Mouse (Mus musculus): ENCODE measurements at regions not wholly inside any gene's neighbourhood (a gene's known extent, or its start where the extent isn't known, plus 50 kb on each side); places are given as distances from the start of the nearest gene placed in this dataset.
A peak's percentile ranks its signal among the peaks of the same experiment; 100 is the strongest.

- no peak for DNase-seq (ENCODE audit: low spot score in 2 of 2)
Observed at GRCm38 (mm10) chr14:94860191-94860590, 969.7 kb upstream of the Pcdh9 start.

DNA sequence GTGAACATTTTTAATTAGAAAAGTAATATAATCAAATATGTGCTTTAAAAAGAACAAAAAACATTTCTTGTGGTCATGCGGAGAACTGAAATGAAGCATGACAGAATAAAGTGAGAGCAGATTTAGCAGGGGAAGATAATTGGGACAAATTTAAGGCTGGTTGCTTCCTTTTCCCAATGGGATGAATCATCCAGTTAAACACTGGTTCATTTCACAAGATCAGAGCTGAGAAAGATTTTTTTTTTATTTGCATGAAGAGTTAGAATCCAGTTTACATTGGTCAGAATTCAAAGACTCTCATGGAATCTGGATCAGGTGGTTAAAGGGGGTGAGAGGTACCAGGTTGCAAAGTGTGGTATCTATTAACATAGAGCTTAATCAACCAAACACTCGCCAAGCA, 978.5 kb upstream of the Pcdh9 start:
- DNase-seq (ENCODE audit: low spot score in 2 of 2) = no peak

DNA sequence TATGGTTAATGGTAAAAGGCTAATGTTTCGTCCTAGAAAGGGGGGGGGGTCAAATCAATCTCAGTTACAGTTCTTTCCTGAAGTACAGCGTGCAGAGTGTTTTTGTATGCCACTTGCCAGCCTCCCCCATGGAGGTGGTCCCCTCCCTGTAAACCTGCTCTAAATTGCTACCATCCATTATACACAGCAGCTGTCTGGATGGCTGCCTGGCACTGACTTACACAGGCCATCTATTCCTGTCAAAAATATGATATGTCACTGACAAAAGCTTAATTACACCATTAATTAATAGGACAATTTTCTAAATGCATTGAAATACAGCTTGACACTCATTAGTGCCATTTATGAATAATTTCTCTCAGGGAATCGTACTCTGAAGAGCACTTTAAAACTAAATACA, 995.0 kb upstream of the 4921530L21Rik start:
- no peak for DNase-seq (ENCODE audit: low spot score in 2 of 2)

- no peak for DNase-seq (ENCODE audit: low spot score in 2 of 2)
Observed at GRCm38 (mm10) chr14:94895261-94895769, 985.7 kb upstream of the 4921530L21Rik start.

DNA sequence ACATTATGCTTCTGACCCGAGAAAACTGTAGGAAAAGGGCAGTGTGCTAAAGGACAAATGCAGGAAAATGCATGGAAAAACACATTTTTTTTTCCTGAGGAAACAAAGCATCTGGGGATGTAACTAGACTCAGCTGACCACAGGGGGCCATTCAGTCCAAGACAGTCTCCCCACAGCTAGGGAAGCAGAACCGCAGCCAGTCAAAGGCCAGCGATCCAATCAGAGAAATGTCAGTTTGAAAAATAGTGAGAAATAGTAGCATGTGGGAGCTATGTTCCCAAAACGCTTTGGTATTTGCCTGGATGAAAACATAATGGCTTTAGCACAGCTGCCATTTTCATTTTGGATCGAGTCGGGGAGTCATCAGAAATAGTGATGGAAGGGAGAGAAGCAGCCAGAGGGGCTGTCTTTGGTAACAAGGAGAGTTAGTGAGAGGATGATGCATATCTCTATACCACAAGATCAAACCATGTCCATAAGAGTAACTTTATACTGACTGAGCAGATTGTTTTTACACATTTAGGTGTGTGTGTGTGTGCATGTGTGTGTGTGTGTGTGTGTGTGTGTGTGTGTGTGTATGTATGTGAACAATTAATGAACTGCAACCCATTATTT, 982.3 kb upstream of the 4921530L21Rik start:
- no peak for DNase-seq (ENCODE audit: low spot score in 2 of 2)

- DNase-seq (ENCODE audit: low spot score in 2 of 2) = no peak
Observed at GRCm38 (mm10) chr14:94912326-94912725, 968.7 kb upstream of the 4921530L21Rik start.

GRCm38 (mm10) chr14:94941416-94941815, 939.6 kb upstream of the 4921530L21Rik start:
- peak; percentile 27 to 43 for DNase-seq (ENCODE audit: low spot score in 2 of 2)

Measured in right cerebral cortex, postnatal 10 days (tissue).